Mouse (Mus musculus): ENCODE results near the gene Clstn2. TPM values are rescaled to one million over a fixed set of nuclear protein-coding genes. Genes with fewer than 3 reads are reported as not detected.
A peak's percentile ranks its signal among the peaks of the same experiment; 100 is the strongest.

The Clstn2 gene
- polyA plus RNA-seq, 1 experiment from 2014 or later, result 2.8 TPM

DNA sequence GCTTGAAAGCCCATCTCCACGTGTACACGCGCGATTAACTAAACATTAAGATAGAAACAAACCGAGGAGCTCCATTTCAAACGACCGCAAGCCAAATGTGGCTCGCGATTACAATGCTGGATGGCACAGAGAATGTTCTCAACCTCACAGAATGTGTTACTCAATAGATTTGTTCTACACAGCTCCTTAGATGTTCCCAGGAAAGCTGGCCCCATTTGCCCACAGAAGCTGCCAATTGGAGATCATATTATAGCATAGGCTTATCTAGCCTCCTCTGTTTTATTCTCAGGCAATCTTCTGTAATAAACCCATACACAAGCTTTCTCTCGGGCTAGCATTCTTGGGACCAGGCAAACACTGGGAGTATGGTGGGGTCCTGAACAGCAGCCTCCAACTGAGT lies 334.9 kb downstream of the Clstn2 start:
- no peak overlapping the region for H3K9ac ChIP-seq
- H3K27me3 ChIP-seq, result peaks cover 18% of the 10 kb centered on the region
- H3K4me3 ChIP-seq (replicated peaks), result no peak overlapping the region
- no peak overlapping the region for H3K4me2 ChIP-seq
- no peaks in the 10 kb centered on the region for H3K9me3 ChIP-seq
- H3K4me1 ChIP-seq, result peaks cover 13% of the 10 kb centered on the region; the same call in 1 of the 2 replicates
- no peak overlapping the region for H3K27ac ChIP-seq
- ATAC-seq (ENCODE audit: low FRiP score), result no peak
- no peaks in the 10 kb centered on the region for H3K36me3 ChIP-seq (replicated peaks)
- 93% methylated on average over 10 of the region's 10 CpGs for WGBS

DNA sequence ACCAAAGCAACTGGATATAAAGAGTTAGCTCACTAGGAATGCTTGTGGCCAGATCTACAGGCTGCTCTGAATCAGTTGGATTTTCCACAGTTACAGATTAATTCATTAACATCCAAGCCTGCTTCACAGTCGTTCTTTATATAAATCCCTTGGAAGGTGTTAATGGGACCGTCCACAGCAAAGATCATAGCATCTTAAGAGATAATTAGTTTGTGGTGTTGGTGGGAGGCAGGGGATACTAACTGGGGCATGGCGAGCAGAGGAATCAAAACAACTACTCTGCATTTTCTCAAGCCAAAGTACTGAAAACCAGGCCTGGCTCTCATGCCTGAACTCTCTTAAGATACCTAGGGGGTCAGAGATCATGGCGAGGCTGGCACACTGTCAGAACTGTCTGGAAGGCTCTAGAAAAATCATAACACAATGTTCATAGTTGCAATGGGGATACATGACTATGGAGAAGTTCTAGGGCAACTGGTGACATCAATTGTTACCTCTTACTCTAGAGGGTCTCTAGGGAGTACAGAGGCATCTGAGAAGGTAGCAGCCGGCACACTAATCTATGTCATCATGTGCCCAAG lies 336.2 kb downstream of the Clstn2 start:
- 72% methylated on average over 5 of the region's 5 CpGs for WGBS
- H3K9ac ChIP-seq, result no peak overlapping the region
- no peak for ATAC-seq (ENCODE audit: low FRiP score)
- H3K27ac ChIP-seq, result no peak overlapping the region
- H3K9me3 ChIP-seq, result no peaks in the 10 kb centered on the region
- peaks cover 7% of the 10 kb centered on the region; the same call in 1 of the 2 replicates for H3K27me3 ChIP-seq
- no peak overlapping the region for H3K4me2 ChIP-seq
- no peaks in the 10 kb centered on the region for H3K36me3 ChIP-seq (replicated peaks)
- peaks cover under 1% of the 10 kb centered on the region; the same call in 1 of the 2 replicates for H3K4me1 ChIP-seq
- H3K4me3 ChIP-seq (replicated peaks), result no peak overlapping the region

GRCm38 (mm10) chr9:97695278-97695677 lies 337.7 kb downstream of the Clstn2 start:
- Histone ChIP-seq H3K9me3 (no peaks in the 10 kb centered on the region), H3K9ac (no peak overlapping the region), H3K27me3 (peaks cover 5% of the 10 kb centered on the region; the same call in 1 of the 2 replicates), H3K4me3 (replicated peaks) (no peak overlapping the region), H3K36me3 (replicated peaks) (no peaks in the 10 kb centered on the region), H3K4me2 (no peak overlapping the region), H3K4me1 (no peaks in the 10 kb centered on the region), H3K27ac (no peak overlapping the region)
- no peak for ATAC-seq (ENCODE audit: low FRiP score)
- WGBS, result 83% methylated on average over 1 of the region's 1 CpGs

DNA sequence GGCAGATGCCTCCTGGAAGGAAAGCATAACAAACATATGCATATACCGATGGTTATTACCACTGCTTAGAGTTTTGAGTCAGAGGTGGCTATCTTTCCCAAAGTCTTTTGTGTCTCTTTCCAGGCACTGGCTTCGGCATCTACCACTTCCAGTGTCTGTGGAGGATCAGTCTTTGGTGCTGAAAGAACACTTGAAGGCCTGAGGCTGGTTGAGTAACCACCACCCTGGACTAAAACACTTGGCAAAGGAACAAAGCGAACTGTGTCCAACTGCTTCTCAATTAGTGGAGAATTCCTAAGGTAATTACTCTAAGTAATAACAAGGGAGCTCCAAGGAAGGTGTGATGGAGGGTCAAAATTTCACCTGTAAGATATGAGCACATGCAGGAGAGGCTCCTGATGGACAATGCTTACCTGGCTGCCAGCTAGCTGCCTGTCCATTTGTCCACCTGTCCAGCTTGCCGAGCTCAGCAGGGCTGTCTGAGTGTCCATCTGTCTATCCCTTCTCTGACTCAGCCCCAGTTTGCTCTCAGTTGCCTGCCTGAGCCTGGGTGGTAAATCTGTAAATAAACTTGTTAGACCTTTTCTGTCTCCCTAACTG lies 346.1 kb downstream of the Clstn2 start:
- no peaks in the 10 kb centered on the region for H3K9me3 ChIP-seq
- H3K36me3 ChIP-seq (replicated peaks), result no peaks in the 10 kb centered on the region
- H3K9ac ChIP-seq, result no peak overlapping the region
- H3K4me3 ChIP-seq (replicated peaks), result no peak overlapping the region
- H3K27ac ChIP-seq, result no peak overlapping the region
- no peaks in the 10 kb centered on the region for H3K27me3 ChIP-seq
- no peak for ATAC-seq (ENCODE audit: low FRiP score)
- WGBS, result 79% methylated on average over 4 of the region's 4 CpGs
- no peak overlapping the region for H3K4me2 ChIP-seq
- no peaks in the 10 kb centered on the region for H3K4me1 ChIP-seq

GRCm38 (mm10) chr9:97685664-97686063 lies 347.3 kb downstream of the Clstn2 start:
- Histone ChIP-seq H3K27ac (no peak overlapping the region), H3K4me1 (no peaks in the 10 kb centered on the region), H3K4me3 (replicated peaks) (no peak overlapping the region), H3K4me2 (no peak overlapping the region), H3K9me3 (no peaks in the 10 kb centered on the region), H3K27me3 (peaks cover 2% of the 10 kb centered on the region; the same call in 1 of the 2 replicates), H3K9ac (no peak overlapping the region), H3K36me3 (replicated peaks) (no peaks in the 10 kb centered on the region)
- 57% methylated on average over 4 of the region's 4 CpGs for WGBS
- no peak for ATAC-seq (ENCODE audit: low FRiP score)

DNA sequence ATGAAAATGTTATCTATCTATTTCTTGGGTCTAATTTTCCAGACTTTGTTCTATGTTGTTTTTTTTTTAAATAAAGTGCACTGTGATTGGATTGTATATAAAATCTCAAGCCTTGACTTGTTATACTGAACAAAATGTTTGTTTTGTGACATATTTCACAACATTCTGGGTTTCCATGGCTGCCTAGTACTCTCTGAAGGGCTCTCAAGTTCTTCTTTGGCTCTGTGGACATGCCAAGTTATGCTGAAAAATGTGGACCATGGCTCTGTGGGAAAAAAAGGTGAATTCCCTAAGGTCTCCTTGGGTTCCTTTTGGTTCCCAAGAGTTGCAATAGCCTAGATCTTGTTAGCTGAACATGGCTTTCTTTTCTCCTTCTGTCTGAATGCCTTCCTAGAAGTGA lies 353.1 kb downstream of the Clstn2 start:
- Histone ChIP-seq H3K9me3 (no peaks in the 10 kb centered on the region), H3K27me3 (peaks cover 34% of the 10 kb centered on the region)
- ATAC-seq (ENCODE audit: low FRiP score), result no peak

GRCm38 (mm10) chr9:97679106-97679505 lies 353.9 kb downstream of the Clstn2 start:
- no peak overlapping the region for H3K4me2 ChIP-seq
- no peak overlapping the region for H3K4me3 ChIP-seq (replicated peaks)
- H3K27ac ChIP-seq, result no peak overlapping the region
- H3K9ac ChIP-seq, result no peak overlapping the region
- H3K27me3 ChIP-seq, result peaks cover 38% of the 10 kb centered on the region
- no peaks in the 10 kb centered on the region for H3K36me3 ChIP-seq (replicated peaks)
- WGBS, result 86% methylated on average over 4 of the region's 4 CpGs
- no peak for ATAC-seq (ENCODE audit: low FRiP score)
- H3K9me3 ChIP-seq, result no peaks in the 10 kb centered on the region
- H3K4me1 ChIP-seq, result no peaks in the 10 kb centered on the region

More for the DNA sequence above, 353.1 kb downstream of the Clstn2 start:
- Histone ChIP-seq H3K4me1 (no peaks in the 10 kb centered on the region), H3K27ac (no peak overlapping the region), H3K9ac (no peak overlapping the region), H3K36me3 (replicated peaks) (no peaks in the 10 kb centered on the region), H3K4me3 (replicated peaks) (no peak overlapping the region), H3K4me2 (no peak overlapping the region)

GRCm38 (mm10) chr9:97677075-97677474 lies 355.9 kb downstream of the Clstn2 start:
- Histone ChIP-seq H3K27ac (no peak overlapping the region), H3K4me1 (peaks cover 7% of the 10 kb centered on the region), H3K9me3 (no peaks in the 10 kb centered on the region), H3K4me2 (no peak overlapping the region), H3K4me3 (replicated peaks) (no peak overlapping the region), H3K27me3 (peaks cover 51% of the 10 kb centered on the region), H3K36me3 (replicated peaks) (no peaks in the 10 kb centered on the region), H3K9ac (no peak overlapping the region)
- WGBS, result 77% methylated on average over 3 of the region's 3 CpGs
- ATAC-seq (ENCODE audit: low FRiP score), result no peak

DNA sequence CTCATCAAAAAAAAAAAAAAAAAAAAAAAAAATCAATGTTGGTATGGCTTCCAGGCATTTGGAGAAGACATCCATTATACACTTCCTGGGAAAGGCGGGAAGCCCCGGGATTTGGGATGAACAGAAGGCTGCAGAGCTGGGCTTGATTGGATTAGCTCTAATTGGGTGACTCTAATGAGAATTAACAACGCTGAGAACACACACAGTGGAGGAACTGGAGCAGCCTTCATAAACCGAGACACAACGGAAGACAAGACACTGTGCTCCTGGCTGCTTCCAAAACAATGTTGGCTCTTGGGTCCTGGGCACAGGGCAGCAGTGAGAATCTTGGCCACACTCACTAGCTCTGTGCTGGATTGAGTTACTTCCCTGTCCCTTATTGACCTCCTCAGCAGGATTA lies 360.3 kb downstream of the Clstn2 start:
- no peaks in the 10 kb centered on the region for H3K36me3 ChIP-seq (replicated peaks)
- H3K4me2 ChIP-seq, result no peak overlapping the region
- H3K4me1 ChIP-seq, result peaks cover 12% of the 10 kb centered on the region
- H3K27ac ChIP-seq, result no peak overlapping the region
- peaks cover 65% of the 10 kb centered on the region for H3K27me3 ChIP-seq
- H3K9me3 ChIP-seq, result no peaks in the 10 kb centered on the region
- no peak overlapping the region for H3K9ac ChIP-seq
- ATAC-seq (ENCODE audit: low FRiP score), result peak; percentile 36; the same call in 1 of the 2 replicates
- WGBS, result 3% methylated on average over 5 of the region's 5 CpGs
- H3K4me3 ChIP-seq (replicated peaks), result no peak overlapping the region

DNA sequence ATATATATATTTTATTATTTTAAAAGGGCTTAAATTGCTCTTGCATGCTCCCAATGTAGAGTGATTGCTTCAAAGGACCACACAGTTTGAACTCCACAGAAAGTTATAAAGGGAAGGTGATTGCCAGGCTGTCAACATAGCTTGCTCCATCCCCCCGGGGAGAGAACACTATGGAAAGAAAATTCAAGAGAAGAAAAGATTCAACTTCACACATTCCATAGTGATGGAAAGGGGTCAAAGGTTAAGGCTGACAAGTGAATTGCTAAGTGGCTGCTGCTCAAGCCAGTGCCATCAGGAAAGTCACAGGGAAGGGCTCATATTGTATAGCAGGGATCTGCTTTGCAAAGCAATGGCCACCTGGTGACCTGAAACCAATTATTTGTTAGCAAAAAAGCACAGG lies 360.8 kb downstream of the Clstn2 start:
- Histone ChIP-seq H3K4me1 (peaks cover 12% of the 10 kb centered on the region), H3K4me2 (no peak overlapping the region), H3K27me3 (peaks cover 65% of the 10 kb centered on the region), H3K4me3 (replicated peaks) (no peak overlapping the region), H3K36me3 (replicated peaks) (no peaks in the 10 kb centered on the region), H3K9ac (no peak overlapping the region), H3K27ac (no peak overlapping the region), H3K9me3 (no peaks in the 10 kb centered on the region)
- ATAC-seq (ENCODE audit: low FRiP score), result peak; percentile 33; the same call in 1 of the 2 replicates
- 0% methylated on average over 1 of the region's 1 CpGs for WGBS

DNA sequence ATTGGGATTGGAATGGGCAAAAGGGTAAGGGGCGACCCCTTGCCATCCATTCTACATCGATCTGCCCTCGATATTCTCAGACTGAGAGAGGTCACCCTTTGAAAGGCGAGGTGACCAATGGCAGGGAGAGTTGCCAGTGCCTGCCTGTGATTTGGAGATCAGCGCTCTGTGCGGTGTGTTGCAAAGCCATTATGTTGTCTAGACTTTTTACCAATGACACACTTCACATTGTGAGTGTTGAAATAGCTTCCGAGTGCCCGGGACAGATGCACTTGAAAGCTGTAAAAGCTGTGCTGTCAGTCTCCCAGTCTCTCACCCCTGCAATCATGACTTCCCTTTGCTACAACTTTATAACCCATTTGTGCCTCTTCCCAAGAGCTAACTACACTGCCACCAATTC lies 362.3 kb downstream of the Clstn2 start:
- H3K4me2 ChIP-seq, result no peak overlapping the region
- H3K9ac ChIP-seq, result no peak overlapping the region
- no peaks in the 10 kb centered on the region for H3K36me3 ChIP-seq (replicated peaks)
- H3K9me3 ChIP-seq, result no peaks in the 10 kb centered on the region
- H3K27me3 ChIP-seq, result peaks cover 56% of the 10 kb centered on the region
- H3K4me3 ChIP-seq (replicated peaks), result no peak overlapping the region
- 51% methylated on average over 8 of the region's 8 CpGs for WGBS
- peaks cover 12% of the 10 kb centered on the region for H3K4me1 ChIP-seq
- ATAC-seq (ENCODE audit: low FRiP score), result no peak
- no peak overlapping the region for H3K27ac ChIP-seq

GRCm38 (mm10) chr9:97660989-97661388 lies 372.0 kb downstream of the Clstn2 start:
- no peak overlapping the region for H3K27ac ChIP-seq
- 94% methylated on average over 4 of the region's 4 CpGs for WGBS
- H3K36me3 ChIP-seq (replicated peaks), result no peaks in the 10 kb centered on the region
- H3K9ac ChIP-seq, result no peak overlapping the region
- no peak overlapping the region for H3K4me2 ChIP-seq
- no peak overlapping the region for H3K4me3 ChIP-seq (replicated peaks)
- no peaks in the 10 kb centered on the region for H3K9me3 ChIP-seq
- no peaks in the 10 kb centered on the region for H3K4me1 ChIP-seq
- ATAC-seq (ENCODE audit: low FRiP score), result no peak
- H3K27me3 ChIP-seq, result 0 out of 2 replicates have a peak, but pooled peaks cover 4% of the 10 kb centered on the region

DNA sequence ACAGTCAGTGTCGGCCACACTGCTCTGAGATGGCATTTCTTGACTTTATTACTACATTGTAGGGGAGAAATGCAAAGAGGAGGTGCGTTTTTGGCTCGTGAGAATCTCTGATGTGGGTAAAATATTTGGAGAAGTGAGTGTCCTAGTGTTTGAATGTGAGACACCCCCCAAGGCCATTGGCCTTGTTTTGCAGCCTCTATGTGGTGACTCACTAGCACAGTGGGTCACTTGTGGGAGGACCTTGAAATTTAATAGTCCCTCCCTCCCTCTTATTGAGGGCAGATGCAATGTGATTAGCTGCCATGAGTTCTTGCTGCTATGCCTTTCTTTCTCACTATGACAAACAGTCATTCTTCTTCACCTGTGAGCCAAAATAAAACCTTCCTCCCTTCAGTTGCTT lies 374.2 kb downstream of the Clstn2 start:
- ATAC-seq (ENCODE audit: low FRiP score), result no peak
- WGBS, result 89% methylated on average over 3 of the region's 3 CpGs
- Histone ChIP-seq H3K4me3 (replicated peaks) (no peak overlapping the region), H3K4me2 (no peak overlapping the region), H3K9me3 (no peaks in the 10 kb centered on the region), H3K4me1 (no peaks in the 10 kb centered on the region), H3K27ac (no peak overlapping the region), H3K9ac (no peak overlapping the region), H3K36me3 (replicated peaks) (no peaks in the 10 kb centered on the region), H3K27me3 (no peaks in the 10 kb centered on the region)

All from forebrain, embryonic 12.5 days (tissue).